Mouse (Mus musculus): ENCODE results near the gene Tmprss15. TPM values are rescaled to one million over a fixed set of nuclear protein-coding genes. Genes with fewer than 3 reads are reported as not detected.

Tmprss15 gene
- polyA plus RNA-seq, 1 experiment from 2014 or later, result not detected

DNA sequence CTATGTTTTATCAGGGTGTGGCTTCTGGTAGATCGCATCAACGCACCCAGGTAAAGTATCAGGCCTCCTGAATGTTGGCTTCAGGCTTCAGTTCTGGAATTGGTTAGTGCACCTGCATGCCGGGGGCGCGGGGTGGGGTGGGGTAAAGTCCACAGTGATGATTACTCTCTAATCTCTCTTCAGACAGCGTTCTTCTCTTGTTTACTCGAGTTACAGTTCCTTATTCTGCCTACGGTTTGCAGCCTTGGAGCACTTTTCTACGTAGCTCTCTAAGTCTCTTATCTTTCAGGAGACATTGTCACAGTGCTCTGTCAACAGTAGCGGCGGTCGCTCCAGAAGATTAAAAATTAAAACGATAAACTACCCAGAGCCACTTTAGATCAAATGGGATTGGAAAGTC, 116.8 kb downstream of the Tmprss15 start:
- Histone ChIP-seq H3K4me3 (no peak overlapping the region), H3K9ac (no peak overlapping the region), H3K36me3 (ENCODE audit: poor library complexity, severe bottlenecking) (no peaks in the 10 kb centered on the region), H3K9me3 (replicated peaks) (no peaks in the 10 kb centered on the region), H3K27me3 (no peaks in the 10 kb centered on the region), H3K4me1 (no peaks in the 10 kb centered on the region), H3K27ac (no peak overlapping the region), H3K4me2 (no peak overlapping the region)
- 93% methylated on average over 13 of the region's 13 CpGs for WGBS
- ATAC-seq, result no peak

DNA sequence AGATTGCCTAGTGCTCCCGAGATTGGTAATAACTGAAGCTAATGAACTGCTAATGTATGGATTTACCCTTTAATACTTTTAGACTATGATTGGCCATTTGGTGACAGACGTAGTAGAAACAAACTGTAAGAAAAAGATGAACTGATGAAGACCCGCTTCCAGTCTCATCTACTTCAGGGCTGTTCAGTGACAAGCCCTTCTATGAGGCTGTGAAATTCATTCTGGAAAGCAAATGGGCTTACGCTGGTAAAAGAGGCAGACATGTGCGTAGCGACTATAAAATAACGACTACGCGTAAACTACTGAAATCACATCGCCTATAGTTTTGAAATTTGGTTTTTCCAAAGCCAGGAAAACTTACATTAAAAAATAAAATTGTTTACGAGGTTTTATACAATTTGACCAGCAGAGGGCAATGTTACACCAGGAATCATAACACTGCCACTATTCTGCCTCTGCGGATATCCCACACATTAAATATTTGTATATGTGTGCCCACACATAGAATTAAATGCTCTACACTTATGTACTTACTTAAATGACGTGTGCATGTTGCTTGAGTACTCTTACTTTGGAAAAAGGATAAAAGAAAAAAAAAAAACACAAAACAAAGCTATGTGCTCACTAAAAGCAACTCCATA, 121.7 kb downstream of the Tmprss15 start:
- Histone ChIP-seq H3K9ac (no peak overlapping the region), H3K4me1 (no peaks in the 10 kb centered on the region), H3K27ac (no peak overlapping the region), H3K4me3 (no peak overlapping the region), H3K9me3 (replicated peaks) (no peaks in the 10 kb centered on the region), H3K4me2 (no peak overlapping the region), H3K36me3 (ENCODE audit: poor library complexity, severe bottlenecking) (no peaks in the 10 kb centered on the region), H3K27me3 (no peaks in the 10 kb centered on the region)
- peak; percentile 73 for ATAC-seq
- WGBS, result 36% methylated on average over 13 of the region's 13 CpGs

DNA sequence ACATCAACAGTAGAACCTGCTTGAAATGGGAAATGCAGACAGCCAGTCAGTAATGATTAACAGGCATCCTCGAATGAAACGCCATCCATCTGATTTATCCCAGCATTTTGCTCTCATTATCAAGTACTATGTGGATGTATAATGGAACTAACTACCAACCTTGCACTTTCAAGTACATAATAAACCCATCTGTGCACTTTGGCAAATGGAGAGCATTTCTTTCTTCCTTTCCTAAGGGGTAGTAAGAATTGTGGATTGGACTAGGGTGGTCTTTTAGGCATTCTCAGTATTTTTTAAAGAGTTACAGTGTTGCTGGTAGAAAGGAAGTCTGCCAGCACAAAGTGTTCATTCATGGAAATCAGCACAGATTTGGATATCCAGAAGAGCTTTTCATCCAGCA, 133.5 kb downstream of the Tmprss15 start:
- Histone ChIP-seq H3K9me3 (replicated peaks) (no peaks in the 10 kb centered on the region), H3K36me3 (ENCODE audit: poor library complexity, severe bottlenecking) (no peaks in the 10 kb centered on the region), H3K27ac (no peak overlapping the region), H3K4me1 (no peaks in the 10 kb centered on the region), H3K4me3 (no peak overlapping the region), H3K4me2 (no peak overlapping the region), H3K9ac (no peak overlapping the region), H3K27me3 (no peaks in the 10 kb centered on the region)
- peak; percentile 19; the same call in 1 of the 2 replicates for ATAC-seq
- WGBS, result 53% methylated on average over 2 of the region's 2 CpGs

DNA sequence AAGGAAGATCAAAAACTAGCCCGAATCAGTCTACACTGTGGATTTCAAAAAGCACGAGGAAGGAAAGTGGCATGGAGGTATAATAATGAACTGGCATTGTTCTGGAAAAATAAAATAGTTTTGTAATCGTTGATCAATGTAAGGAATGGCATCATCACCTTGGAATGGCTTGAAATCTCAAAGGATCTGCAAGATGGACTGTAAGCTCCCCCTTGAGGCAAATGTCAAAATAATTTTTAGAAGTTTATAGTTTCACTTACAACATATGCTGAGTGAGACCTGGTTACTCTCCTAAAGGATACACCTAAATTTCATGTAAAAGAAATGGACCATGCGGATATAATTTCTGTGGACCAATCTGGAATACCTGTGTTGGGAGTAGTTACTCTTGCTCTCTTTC, 140.5 kb downstream of the Tmprss15 start:
- no peak overlapping the region for H3K27ac ChIP-seq
- H3K27me3 ChIP-seq, result no peaks in the 10 kb centered on the region
- no peaks in the 10 kb centered on the region for H3K4me1 ChIP-seq
- H3K36me3 ChIP-seq (ENCODE audit: poor library complexity, severe bottlenecking), result no peaks in the 10 kb centered on the region
- no peaks in the 10 kb centered on the region for H3K9me3 ChIP-seq (replicated peaks)
- WGBS, result 79% methylated on average over 4 of the region's 4 CpGs
- H3K9ac ChIP-seq, result no peak overlapping the region
- no peak overlapping the region for H3K4me2 ChIP-seq
- H3K4me3 ChIP-seq, result no peak overlapping the region
- 0 out of 2 replicates have a peak, but pooled peaks have one; percentile 27 for ATAC-seq

DNA sequence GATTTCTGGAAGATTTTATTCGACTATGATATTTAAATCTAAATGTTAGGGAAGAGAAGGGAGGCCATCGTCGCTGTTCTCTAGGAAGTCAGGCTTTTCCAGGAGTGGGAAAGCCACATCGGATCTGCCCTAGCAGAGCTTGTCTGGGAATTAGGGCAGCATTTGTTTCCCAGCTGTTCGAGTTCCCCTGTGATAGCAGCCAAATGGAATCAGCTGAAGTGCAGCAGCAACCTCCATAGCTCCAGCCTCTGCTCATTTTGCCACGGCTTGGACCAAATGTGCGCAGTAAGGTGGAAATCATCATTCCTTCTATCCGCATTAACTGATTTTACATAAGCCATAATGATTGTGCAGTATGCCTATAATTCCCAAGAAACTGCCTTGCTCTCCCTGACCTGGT, 153.1 kb downstream of the Tmprss15 start:
- ATAC-seq, result no peak
- H3K36me3 ChIP-seq (ENCODE audit: poor library complexity, severe bottlenecking), result no peaks in the 10 kb centered on the region
- no peak overlapping the region for H3K27ac ChIP-seq
- H3K4me1 ChIP-seq, result no peaks in the 10 kb centered on the region
- no peak overlapping the region for H3K4me3 ChIP-seq
- H3K4me2 ChIP-seq, result no peak overlapping the region
- no peak overlapping the region for H3K9ac ChIP-seq
- H3K27me3 ChIP-seq, result no peaks in the 10 kb centered on the region
- 87% methylated on average over 8 of the region's 8 CpGs for WGBS
- H3K9me3 ChIP-seq (replicated peaks), result 0 out of 2 replicates have a peak, but pooled peaks cover 5% of the 10 kb centered on the region

DNA sequence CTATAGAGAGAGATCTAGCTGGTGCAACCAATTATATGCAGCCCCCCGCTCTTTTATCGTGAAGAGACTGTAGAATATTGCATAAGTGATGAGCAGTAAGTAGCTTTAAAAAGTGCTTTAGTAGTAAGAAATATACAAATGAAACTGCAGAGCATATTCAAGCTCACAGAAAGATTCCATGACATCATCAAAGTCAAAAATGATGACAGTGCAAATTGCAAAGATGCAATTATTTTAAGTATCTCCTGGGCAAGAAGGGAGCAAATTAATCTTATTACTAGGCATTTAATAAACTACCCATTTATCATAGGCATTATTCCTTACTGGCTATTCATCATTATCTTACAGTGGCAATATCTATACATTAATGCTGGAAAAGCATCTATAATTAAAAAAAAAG, 156.6 kb downstream of the Tmprss15 start:
- Histone ChIP-seq H3K4me2 (no peak overlapping the region), H3K9me3 (replicated peaks) (no peaks in the 10 kb centered on the region), H3K27ac (no peak overlapping the region), H3K4me1 (peaks cover 17% of the 10 kb centered on the region), H3K9ac (no peak overlapping the region), H3K36me3 (ENCODE audit: poor library complexity, severe bottlenecking) (no peaks in the 10 kb centered on the region), H3K27me3 (no peaks in the 10 kb centered on the region), H3K4me3 (no peak overlapping the region)
- 92% methylated on average over 2 of the region's 2 CpGs for WGBS
- no peak for ATAC-seq

DNA sequence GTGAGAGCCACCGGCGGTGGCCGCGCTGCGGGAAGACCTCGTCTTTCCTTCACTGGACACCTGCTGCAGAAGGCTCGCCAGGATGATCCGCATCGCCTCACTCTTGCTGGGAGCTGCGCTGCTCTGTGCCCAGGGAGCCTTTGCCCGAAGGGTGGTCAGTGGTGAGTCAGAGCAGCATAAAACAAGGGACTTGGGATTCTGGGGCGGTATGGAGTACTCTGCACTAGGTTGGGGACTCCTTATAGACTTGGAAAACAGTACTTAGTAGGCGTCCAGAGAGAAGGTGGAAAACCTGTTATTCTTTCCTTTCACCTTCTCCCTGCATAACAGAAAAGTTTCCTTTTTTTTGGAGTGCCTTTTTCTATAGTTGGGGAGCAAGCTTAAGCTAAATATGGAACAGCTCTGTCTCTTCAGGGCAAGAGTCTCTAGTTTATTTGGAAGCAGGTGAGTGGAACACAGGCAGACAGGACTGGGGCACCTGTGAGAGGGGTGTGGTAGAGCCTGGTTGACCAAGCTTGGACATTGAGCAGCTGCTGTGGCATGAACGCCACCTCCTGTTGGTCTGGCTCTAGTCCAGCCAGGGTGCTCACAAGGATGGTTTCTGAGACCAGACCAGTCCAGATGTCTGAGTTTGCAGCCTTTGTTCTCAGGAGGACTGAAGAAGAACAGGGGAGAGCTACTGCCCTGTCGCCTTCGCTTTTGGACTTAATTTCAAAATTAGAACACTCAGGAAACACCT, 159.4 kb downstream of the Tmprss15 start:
- Histone ChIP-seq H3K4me3 (peak overlapping the region; percentile 54), H3K9me3 (replicated peaks) (no peaks in the 10 kb centered on the region), H3K4me2 (peak overlapping the region; percentile 94), H3K36me3 (ENCODE audit: poor library complexity, severe bottlenecking) (no peaks in the 10 kb centered on the region), H3K27ac (no peak overlapping the region), H3K4me1 (peaks cover 17% of the 10 kb centered on the region), H3K27me3 (no peaks in the 10 kb centered on the region), H3K9ac (peak overlapping the region; percentile 74)
- WGBS, result 12% methylated on average over 16 of the region's 16 CpGs
- ATAC-seq, result peak; percentile 50

DNA sequence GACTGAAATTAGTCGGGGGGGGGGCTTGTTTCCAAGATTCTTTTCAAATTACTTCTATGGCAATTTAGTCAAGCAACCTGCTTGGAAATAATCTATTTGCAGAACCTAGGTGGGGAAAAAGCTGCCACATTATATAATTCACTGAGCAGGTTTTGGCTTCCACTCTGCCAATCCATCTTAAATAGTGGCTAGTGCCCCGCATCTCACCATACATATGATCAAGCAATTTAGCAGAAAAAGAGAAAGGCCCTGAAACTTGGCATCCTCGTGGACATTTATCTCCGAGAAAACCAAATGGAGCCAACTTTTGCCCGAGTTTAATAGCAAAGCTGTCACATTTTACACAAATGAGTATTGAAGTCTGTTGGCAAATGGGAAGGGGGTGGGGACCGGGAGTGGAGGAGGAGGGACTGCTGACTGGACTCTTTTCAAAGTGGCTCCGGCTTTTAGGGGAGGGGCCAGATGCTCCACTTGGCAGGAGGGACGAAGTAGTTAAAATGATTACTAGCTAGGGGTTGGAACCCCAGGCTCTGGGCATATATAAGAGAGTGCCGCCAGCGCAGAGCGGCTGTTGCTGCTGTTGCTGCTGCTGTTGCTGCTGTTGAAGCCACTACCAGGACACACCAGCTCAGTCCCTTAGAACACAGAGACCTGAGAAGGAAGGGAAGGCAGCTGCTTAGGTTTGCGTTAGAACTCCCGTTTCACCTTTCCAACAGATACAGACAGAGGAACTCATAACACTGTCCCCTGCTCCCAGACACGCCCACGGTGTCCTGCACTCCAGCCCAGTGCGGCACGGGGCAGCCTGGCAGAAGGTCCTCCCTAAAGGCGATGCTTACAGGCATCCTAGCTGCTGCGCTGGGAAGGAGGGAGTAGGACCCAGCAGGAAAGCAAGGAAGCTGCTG, 160.3 kb downstream of the Tmprss15 start, which contains the start of gene Chodl:
Gene Chodl, plus strand, starts transcription at position 567 of the 905 bp plus-strand sequence.
- Histone ChIP-seq H3K36me3 (ENCODE audit: poor library complexity, severe bottlenecking) (no peaks in the 10 kb centered on the region), H3K27ac (no peak within 1 kb of the TSS), H3K27me3 (no peaks in the 10 kb centered on the region), H3K4me2 (peak within 1 kb of the TSS; percentile 94), H3K9ac (peak within 1 kb of the TSS; percentile 74), H3K4me1 (peaks cover 17% of the 10 kb centered on the region), H3K4me3 (peak within 1 kb of the TSS; percentile 54), H3K9me3 (replicated peaks) (no peaks in the 10 kb centered on the region)
- peak; percentile 92 for ATAC-seq
- WGBS, result 8% methylated on average over 19 of the region's 19 CpGs

DNA sequence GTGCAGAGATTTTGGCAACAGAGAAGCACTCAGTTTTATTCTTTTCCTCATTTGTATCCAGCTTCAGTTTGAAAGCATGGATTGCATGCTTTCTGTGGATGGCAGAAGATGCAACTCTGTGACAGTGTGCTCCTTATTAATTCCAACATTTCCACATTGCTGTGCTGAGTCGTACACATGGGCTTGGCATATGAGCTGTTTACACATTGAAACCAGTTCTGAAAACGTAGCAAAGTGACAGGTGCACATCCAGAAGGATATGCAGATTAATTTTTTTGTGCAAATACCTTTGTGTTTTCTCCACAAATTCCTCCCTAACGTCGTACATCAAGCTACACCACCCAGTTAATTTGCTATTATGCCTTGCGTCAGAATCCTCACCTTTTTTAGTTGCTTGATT, 168.3 kb downstream of the Tmprss15 start:
- no peaks in the 10 kb centered on the region for H3K27me3 ChIP-seq
- 54% methylated on average over 5 of the region's 5 CpGs for WGBS
- no peak overlapping the region for H3K4me3 ChIP-seq
- peak; percentile 74; the same call in 1 of the 2 replicates for ATAC-seq
- no peak overlapping the region for H3K4me2 ChIP-seq
- no peaks in the 10 kb centered on the region for H3K36me3 ChIP-seq (ENCODE audit: poor library complexity, severe bottlenecking)
- no peaks in the 10 kb centered on the region for H3K9me3 ChIP-seq (replicated peaks)
- H3K27ac ChIP-seq, result no peak overlapping the region
- no peaks in the 10 kb centered on the region for H3K4me1 ChIP-seq
- no peak overlapping the region for H3K9ac ChIP-seq

Other genes with a start within 250 kb of the Tmprss15 start
- 4.7 and 5.4 TPM in 2 replicates for gene Chodl, start 160.1 kb downstream of the Tmprss15 start, polyA plus RNA-seq (2015; fragmentation: Nextera tagmentation; extraction: Ambion mirVana)